Mouse (Mus musculus): ENCODE data around the gene Usp49.

GRCm38 (mm10) chr17:47580962-47581361 is 49.5 kb upstream of the Usp49 start:
- TF ChIP-seq EP300 (IDR thresholded peaks at IDR 0.05; ENCODE audit: low read depth), result no peak
- no peak for TF ChIP-seq CTCF (IDR thresholded peaks at IDR 0.05; ENCODE audit: low read depth)
